Mouse (Mus musculus) hindbrain, embryonic 16.5 days (tissue): ENCODE results near the gene Slc25a15. TPM values are rescaled to one million over a fixed set of nuclear protein-coding genes. Genes with fewer than 3 reads are reported as not detected.

Source experiments
- ATAC-seq: fragments of 200-750 bp; cut with Nextera tagmentation; 2 replicates; pipeline ENCODE4 v1.8.0; 2017; ENCODE audit warnings: moderate TSS enrichment, moderate library complexity
- H3K27ac ChIP-seq: fragments of 300-500 bp; sonication (generic); 2 replicates; pipeline ENCODE4 v1.5.1; 2014; ENCODE audit warnings: low read depth, mild to moderate bottlenecking, control low read depth, low read length, moderate library complexity
- H3K27me3 ChIP-seq: fragments of 300-500 bp; sonication (generic); replicated peaks from 2 replicates; pipeline ENCODE4 v1.6.1; 2014; ENCODE audit warnings: low read length; ENCODE audit not compliant: control insufficient read depth, insufficient read depth
- H3K36me3 ChIP-seq: fragments of 300-500 bp; sonication (generic); 2 replicates; pipeline ENCODE4 v1.6.1; 2014; ENCODE audit warnings: mild to moderate bottlenecking, low read length, moderate library complexity, mixed read lengths; ENCODE audit not compliant: control insufficient read depth, insufficient read depth
- H3K4me1 ChIP-seq: fragments of 300-500 bp; sonication (generic); 2 replicates; pipeline ENCODE4 v1.6.1; 2014; ENCODE audit warnings: low read depth, low read length; ENCODE audit not compliant: control insufficient read depth, insufficient read depth
- H3K4me2 ChIP-seq: fragments of 300-500 bp; sonication (generic); 2 replicates; pipeline ENCODE4 v1.6.1; 2014; ENCODE audit warnings: mild to moderate bottlenecking, low read length, control low read depth, moderate library complexity
- H3K4me3 ChIP-seq: fragments of 300-500 bp; sonication (generic); 2 replicates; pipeline ENCODE4 v1.5.1; 2014; ENCODE audit warnings: mild to moderate bottlenecking, low read length, control low read depth, moderate library complexity
- H3K9ac ChIP-seq: fragments of 300-500 bp; sonication (generic); 2 replicates; pipeline ENCODE4 v1.6.1; 2014; ENCODE audit warnings: low read depth, mild to moderate bottlenecking, control low read depth, low read length, moderate library complexity
- H3K9me3 ChIP-seq: fragments of 300-500 bp; sonication (generic); 2 replicates; pipeline ENCODE4 v1.6.1; 2014; ENCODE audit warnings: mild to moderate bottlenecking, low read length, moderate library complexity; ENCODE audit not compliant: control insufficient read depth
- WGBS: fragments of 180-500 bp; shearing (Covaris S2); extraction: QIAGEN DNeasy Blood & Tissue Kit; methylation state at CpG from one replicate; pipeline ENCODE4 v1.1.7; 2014; 5-methylcytosine and 5-hydroxymethylcytosine counted together
- polyA plus RNA-seq: library from polyadenylated mRNA; unstranded; fragments of >200 nt; fragmentation: Nextera tagmentation; extraction: Ambion mirVana; gene quantifications from 2 replicates; pipeline ENCODE4 v1.2.1, GENCODE M21; 2015

Gene Slc25a15
- polyA plus RNA-seq, 1 experiment from 2014 or later: 8.5 TPM

DNA sequence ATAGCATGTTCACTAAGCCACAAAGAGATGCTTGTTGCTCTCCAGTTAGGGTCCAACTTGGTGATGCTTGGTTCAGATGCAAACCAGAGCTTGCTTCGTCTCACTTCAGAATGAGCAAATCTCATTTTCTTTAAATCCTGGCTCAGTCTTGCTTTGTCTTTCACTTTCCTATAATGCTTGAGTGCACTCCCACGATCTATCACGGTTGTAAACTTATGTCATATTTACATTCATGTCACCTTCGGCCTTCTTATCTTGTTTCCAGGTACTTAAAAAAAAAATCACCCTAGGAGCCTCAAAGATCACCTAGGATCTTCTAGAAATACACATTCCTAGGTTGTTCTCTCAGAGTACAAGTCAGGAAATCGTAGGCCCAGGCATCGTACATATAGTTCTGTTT, 38.5 kb downstream of the Slc25a15 start:
- 94% methylated on average over 6 of the region's 6 CpGs for WGBS
- no peaks in the 10 kb centered on the region for H3K4me1 ChIP-seq

DNA sequence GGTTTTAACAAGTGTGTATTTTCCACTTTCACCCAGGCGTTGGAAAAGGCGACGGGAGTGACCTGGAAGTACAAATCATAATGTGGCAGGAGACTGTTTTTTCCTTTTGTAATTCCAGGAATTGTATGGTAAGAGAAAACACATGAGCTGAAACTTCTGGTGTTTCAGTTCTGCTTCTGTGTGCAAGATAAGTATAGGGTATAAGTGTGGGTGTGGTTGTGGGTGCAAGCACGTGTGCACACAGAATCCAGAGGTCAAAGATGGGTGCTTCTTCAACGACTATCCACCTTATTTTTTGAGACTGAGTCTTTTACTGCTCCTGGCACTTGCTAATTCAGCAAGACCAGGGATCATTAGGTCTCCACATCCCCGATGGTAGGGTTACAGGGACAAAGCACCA, 39.0 kb downstream of the Slc25a15 start:
- no peak overlapping the region for H3K4me3 ChIP-seq
- H3K27me3 ChIP-seq: no peaks in the 10 kb centered on the region
- H3K4me2 ChIP-seq: no peak overlapping the region
- no peaks in the 10 kb centered on the region for H3K4me1 ChIP-seq
- no peak for ATAC-seq
- H3K27ac ChIP-seq: no peak overlapping the region
- no peaks in the 10 kb centered on the region for H3K9me3 ChIP-seq
- no peak overlapping the region for H3K9ac ChIP-seq
- 87% methylated on average over 6 of the region's 6 CpGs for WGBS
- H3K36me3 ChIP-seq: no peaks in the 10 kb centered on the region

More for the DNA sequence above, 38.5 kb downstream of the Slc25a15 start:
- Histone ChIP-seq H3K9ac (no peak overlapping the region), H3K4me2 (no peak overlapping the region), H3K27me3 (no peaks in the 10 kb centered on the region), H3K9me3 (no peaks in the 10 kb centered on the region), H3K27ac (no peak overlapping the region), H3K36me3 (no peaks in the 10 kb centered on the region), H3K4me3 (no peak overlapping the region)
- ATAC-seq: no peak

DNA sequence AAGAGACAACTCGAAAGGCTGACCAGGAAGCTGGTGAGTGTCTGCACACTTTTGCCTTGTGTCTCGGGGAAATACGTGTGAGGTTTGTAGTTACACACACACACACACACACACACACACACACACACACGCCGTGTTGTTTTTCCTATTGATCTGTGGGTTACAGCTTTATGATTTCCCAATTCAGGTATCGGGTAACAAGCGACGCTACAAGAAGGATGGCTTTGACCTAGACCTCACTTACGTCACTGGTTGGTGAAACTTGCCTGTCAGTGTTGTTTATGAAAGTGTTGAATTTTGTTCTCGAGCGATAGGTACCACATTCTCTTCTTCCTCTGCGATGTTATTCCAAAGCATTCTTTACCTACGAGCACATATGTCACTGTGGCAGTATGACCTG, 63.0 kb downstream of the Slc25a15 start:
- H3K9me3 ChIP-seq: no peaks in the 10 kb centered on the region
- no peaks in the 10 kb centered on the region for H3K36me3 ChIP-seq
- no peaks in the 10 kb centered on the region for H3K27me3 ChIP-seq
- H3K4me2 ChIP-seq: no peak overlapping the region
- H3K4me3 ChIP-seq: no peak overlapping the region
- WGBS: 93% methylated on average over 13 of the region's 13 CpGs
- ATAC-seq: no peak
- H3K4me1 ChIP-seq: no peaks in the 10 kb centered on the region
- no peak overlapping the region for H3K27ac ChIP-seq
- no peak overlapping the region for H3K9ac ChIP-seq

Other genes starting within 250 kb of the Slc25a15 start
- 8.0 and 8.3 TPM in 2 replicates for gene Nek3, start 232.2 kb downstream of the Slc25a15 start, polyA plus RNA-seq
- gene Ckap2, start 212.8 kb downstream of the Slc25a15 start, polyA plus RNA-seq: 12.8 and 15.5 TPM in 2 replicates
- 41.4 and 44.3 TPM in 2 replicates for gene Vps36, start 205.8 kb downstream of the Slc25a15 start, polyA plus RNA-seq
- 7.1 and 10.5 TPM in 2 replicates for gene Thsd1, start 171.3 kb downstream of the Slc25a15 start, polyA plus RNA-seq
- gene Tpte, start 115.2 kb downstream of the Slc25a15 start, polyA plus RNA-seq: not detected in 2 replicates
- 32.6 and 32.9 TPM in 2 replicates for gene Mrps31, start 12.8 kb upstream of the Slc25a15 start, polyA plus RNA-seq